Mouse (Mus musculus) large intestine, adult 2 months (tissue): ENCODE measurements around the gene Asf1b. TPM values are rescaled to one million over a fixed set of nuclear protein-coding genes. Genes with fewer than 3 reads are reported as not detected.

Experiments
- DNase-seq: peaks from one replicate; pipeline ENCODE4 v3.0.0-alpha.2; 2012; ENCODE audit warnings: low read depth, low spot score
- WGBS: fragments of 180-500 bp; shearing (Covaris S2); methylation state at CpG from one replicate; pipeline ENCODE4 v1.1.7; 2018; 5-methylcytosine and 5-hydroxymethylcytosine counted together
- polyA plus RNA-seq: library from polyadenylated mRNA; depleted of rRNA; stranded (reverse); fragments of >200 nt; gene quantifications from 2 replicates; pipeline ENCODE4 v1.2.3, GENCODE M21; 2012; rRNA removed

Asf1b gene
- polyA plus RNA-seq, 1 experiment: 35.0 TPM

DNA sequence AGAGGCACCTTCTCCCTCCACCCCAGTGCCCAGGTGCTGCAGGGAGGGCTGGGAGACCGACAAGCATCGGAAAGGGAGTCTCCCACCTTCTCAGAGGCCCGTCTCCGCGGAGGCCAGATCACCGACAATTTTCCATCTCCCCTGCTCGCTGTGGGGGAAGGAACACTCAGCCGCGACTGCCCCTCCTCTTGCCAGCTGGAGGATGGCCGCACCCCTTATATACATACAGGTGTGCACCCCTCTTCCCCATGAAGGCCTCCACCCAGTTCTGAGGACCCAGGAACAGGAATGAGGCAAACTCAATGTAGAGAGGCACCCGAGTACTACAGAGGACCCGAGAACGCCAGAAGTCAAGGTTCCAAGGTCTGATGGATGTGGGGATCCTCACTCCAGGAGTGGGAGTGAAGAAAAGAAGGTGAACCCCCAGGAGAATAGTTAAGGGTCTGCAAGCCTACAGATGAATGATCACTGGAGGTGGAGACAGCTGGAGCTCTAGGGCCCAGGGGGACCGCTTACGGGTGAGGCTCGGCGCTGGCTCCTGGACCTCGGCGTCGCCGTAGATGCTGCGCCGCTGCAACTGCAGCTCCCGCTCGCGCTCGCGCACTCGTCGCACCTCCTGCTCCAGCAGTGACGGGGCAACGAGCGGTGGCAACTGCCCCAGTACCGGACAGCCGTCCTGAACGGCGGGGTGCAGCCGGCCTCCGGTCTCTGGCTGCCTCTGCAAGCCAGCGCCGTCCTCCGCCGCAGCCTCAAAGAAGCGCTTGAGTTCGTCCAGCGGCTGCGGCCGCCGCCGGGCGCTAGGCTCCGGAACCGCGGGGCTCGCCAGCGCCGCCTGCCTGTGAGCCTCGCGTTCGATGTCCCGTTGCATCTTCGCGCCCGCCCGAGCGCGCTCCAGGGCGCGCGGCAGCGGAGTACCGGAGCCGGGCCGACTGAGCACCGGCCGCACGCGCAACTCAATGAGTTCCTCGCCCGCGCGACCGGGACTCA is 55.6 kb downstream of the Asf1b start:
- no peak for DNase-seq
- 2% methylated on average over 83 of the region's 83 CpGs for WGBS

DNA sequence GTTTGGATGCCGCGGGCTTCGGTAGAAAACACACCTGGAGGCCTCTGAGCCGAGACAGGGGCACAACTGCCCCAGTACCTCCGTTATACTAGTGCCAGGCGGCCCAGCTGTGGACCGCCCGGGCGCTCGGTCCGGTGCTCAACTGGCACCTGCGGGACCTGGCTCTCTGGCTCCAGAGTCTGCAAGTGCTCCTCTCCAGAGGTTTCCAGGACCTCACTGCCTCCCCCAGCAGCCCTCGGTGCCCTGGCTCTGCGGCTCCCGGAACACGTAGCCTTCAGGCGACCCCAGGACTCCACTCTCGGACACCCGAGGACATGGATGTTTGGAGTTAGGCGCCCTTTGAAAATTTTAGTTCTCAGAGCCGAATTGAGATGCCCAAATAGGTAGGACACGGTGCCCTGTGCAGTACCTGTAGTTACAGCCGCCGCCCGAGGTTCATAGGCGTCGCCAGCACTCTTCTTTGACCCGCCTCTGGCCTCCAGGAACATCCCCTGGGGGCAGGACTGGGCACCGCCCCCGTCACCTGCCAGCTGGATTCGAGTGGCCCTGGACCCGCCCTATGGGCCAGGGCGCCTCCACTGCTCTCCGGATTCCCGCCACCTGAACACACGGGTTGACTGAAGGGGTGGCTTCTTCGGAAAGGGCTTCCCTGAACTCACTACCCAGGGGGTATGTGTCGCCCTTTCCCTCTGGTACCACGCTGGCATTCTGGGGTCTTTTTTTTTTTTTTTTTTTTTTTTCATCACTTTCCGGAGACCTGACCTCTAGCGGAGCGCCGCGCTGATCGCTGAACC is 56.6 kb downstream of the Asf1b start, which contains the start of gene 2210011C24Rik:
2210011C24Rik (minus strand) TSS at position 467 of the 794 bp plus-strand sequence.
- DNase-seq: no peak
- WGBS: 3% methylated on average over 45 of the region's 45 CpGs

DNA sequence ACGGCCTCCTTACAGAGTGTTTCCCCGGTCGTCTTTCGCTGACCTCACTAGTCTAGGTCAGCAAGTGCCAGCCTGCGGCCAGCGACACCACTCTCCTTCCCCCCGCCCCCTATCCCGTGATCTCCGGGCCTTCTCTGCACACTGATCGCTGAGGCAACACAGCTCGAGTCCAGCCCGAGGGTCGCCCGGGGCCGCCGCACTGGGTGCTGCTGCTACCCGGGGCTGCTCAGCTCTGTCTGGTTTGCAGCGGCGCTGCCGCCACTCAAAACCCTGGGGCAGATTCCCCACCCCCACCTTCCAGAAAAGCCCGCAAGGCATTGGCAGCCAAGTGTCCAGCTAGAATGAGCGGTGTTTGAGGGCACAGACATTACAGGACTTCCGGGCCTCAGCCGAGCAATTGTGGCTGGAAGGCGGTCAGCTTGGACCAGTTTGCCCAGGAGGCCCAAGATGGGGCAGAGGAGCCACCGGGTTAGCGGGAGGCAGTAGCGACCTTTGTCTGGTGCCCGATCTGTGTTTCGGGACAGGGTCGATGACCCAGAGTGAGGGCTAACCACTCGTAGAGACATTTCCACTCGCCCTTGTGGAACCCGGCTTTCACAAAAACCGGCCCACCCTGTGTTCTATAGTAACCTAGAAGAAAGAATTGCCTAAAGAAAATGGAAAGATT is 57.3 kb downstream of the Asf1b start:
- DNase-seq: no peak
- WGBS: 38% methylated on average over 35 of the region's 35 CpGs

DNA sequence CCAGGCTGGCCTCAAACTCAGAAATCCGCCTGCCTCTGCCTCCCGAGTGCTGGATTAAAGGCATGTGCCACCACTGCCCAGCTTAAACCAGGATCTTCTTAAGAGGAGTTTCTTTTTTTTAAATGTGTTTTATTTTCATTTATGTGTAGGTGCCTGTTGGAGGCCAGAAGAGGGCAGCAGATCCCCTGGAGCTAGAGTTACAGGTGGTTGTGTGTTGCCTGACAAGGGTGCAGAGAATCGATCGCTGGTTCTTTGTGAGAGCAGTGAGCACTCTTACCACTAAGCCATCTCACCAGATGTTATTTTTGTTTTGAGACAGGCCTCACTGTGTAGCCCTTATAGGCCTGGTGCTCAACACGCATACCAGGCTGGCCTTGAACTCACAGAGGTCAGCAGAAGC is 60.5 kb downstream of the Asf1b start:
- DNase-seq: no peak
- WGBS: 94% methylated on average over 5 of the region's 5 CpGs

DNA sequence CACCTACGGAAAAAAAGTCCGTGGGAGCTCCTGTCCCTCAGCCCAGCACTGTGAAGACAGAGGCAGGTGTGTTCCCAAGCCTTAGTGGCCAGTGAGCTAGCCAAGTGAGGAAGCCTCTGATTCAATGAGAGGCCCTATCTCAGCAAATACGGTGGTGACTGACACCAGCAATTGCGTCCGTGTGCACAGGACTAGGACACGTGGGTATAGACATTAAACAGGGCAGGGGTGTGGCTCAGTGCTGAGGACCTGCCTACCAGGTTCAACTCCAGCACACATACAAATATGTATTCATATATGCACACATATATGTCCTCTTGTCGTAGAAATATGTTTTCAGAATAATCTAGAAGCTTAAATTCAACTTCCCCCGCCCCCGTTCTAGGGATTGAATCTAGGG is 64.4 kb downstream of the Asf1b start:
- 51% methylated on average over 9 of the region's 9 CpGs for WGBS
- DNase-seq: no peak

Other genes starting within 250 kb of the Asf1b start
- gene Ddx39, start 240.3 kb upstream of the Asf1b start, polyA plus RNA-seq: 94.5 and 106 TPM in 2 replicates
- gene Adgre5, start 214.2 kb upstream of the Asf1b start, polyA plus RNA-seq: 55.1 and 68.0 TPM in 2 replicates
- gene Adgrl1, start 55.4 kb upstream of the Asf1b start, polyA plus RNA-seq: 13.4 and 18.8 TPM in 2 replicates
- gene Gm10644, start 302 bp upstream of the Asf1b start, polyA plus RNA-seq: 0.43 and 0.52 TPM in 2 replicates
- 59.9 and 65.0 TPM in 2 replicates for gene Prkaca, start 17.5 kb downstream of the Asf1b start, polyA plus RNA-seq
- gene Samd1, start 42.2 kb downstream of the Asf1b start, polyA plus RNA-seq: 35.7 and 37.6 TPM in 2 replicates
- gene 1700067K01Rik, start 46.0 kb downstream of the Asf1b start, polyA plus RNA-seq: 0.27 and 0.30 TPM in 2 replicates
- gene 2210011C24Rik, start 56.7 kb downstream of the Asf1b start, polyA plus RNA-seq: 2.3 and 3.2 TPM in 2 replicates
- 0.11 TPM in 1 of 2 replicates, not detected in the other for gene Palm3, start 66.0 kb downstream of the Asf1b start, polyA plus RNA-seq
- gene Il27ra, start 87.1 kb downstream of the Asf1b start, polyA plus RNA-seq: 5.5 and 6.5 TPM in 2 replicates
- gene Rln3, start 89.5 kb downstream of the Asf1b start, polyA plus RNA-seq: 0.49 and 0.56 TPM in 2 replicates
- 0.82 and 1.1 TPM in 2 replicates for gene Gm10643, start 109.6 kb downstream of the Asf1b start, polyA plus RNA-seq
- 19.0 and 25.2 TPM in 2 replicates for gene Rfx1, start 111.3 kb downstream of the Asf1b start, polyA plus RNA-seq
- 73.4 and 87.9 TPM in 2 replicates for gene Dcaf15, start 149.3 kb downstream of the Asf1b start, polyA plus RNA-seq
- gene Podnl1, start 170.5 kb downstream of the Asf1b start, polyA plus RNA-seq: 5.6 and 5.9 TPM in 2 replicates
- 30.2 and 38.0 TPM in 2 replicates for gene Cc2d1a, start 192.4 kb downstream of the Asf1b start, polyA plus RNA-seq
- 0.22 and 0.32 TPM in 2 replicates for gene 4930432K21Rik, start 192.5 kb downstream of the Asf1b start, polyA plus RNA-seq
- 0.22 and 0.30 TPM in 2 replicates for gene Nanos3, start 229.7 kb downstream of the Asf1b start, polyA plus RNA-seq